Mouse (Mus musculus): ENCODE results near the gene Dnajb12. TPM values are rescaled to one million over a fixed set of nuclear protein-coding genes. Genes with fewer than 3 reads are reported as not detected.
A peak's percentile ranks its signal among the peaks of the same experiment; 100 is the strongest.
"Not testable (repeated sequence)": the region's sequence is repeated elsewhere in the genome, so short reads cannot be mapped to it uniquely, and the experiment has no call there.

Gene Dnajb12
- polyA plus RNA-seq, 1 experiment, result 47.7 TPM

- TF ChIP-seq CTCF (IDR thresholded peaks at IDR 0.05; ENCODE audit: control insufficient read depth, insufficient read depth, insufficient replicate concordance, low read depth, low read length), result no peak
- TF ChIP-seq POLR2A (IDR thresholded peaks at IDR 0.05; ENCODE audit: control insufficient read depth, low read depth, low read length), result no peak; the same call in 1 of the 2 replicates
- Histone ChIP-seq H3K4me1 (ENCODE audit: control insufficient read depth, insufficient read depth, low read length) (peaks cover 5% of the 10 kb centered on the region), H3K4me3 (ENCODE audit: control insufficient read depth, low read depth, low read length) (peak overlapping the region; percentile 47), H3K27me3 (ENCODE audit: control insufficient read depth, insufficient read depth, low read length) (no peaks in the 10 kb centered on the region), H3K27ac (ENCODE audit: control insufficient read depth, insufficient read depth, low read depth, low read length) (no peak overlapping the region; the same call in 1 of the 2 replicates), H3K36me3 (ENCODE audit: control insufficient read depth, insufficient read depth, low read length) (no peaks in the 10 kb centered on the region)
Measured at GRCm38 (mm10) chr10:59861201-59861600, 18.2 kb upstream of the Dnajb12 start.

- Histone ChIP-seq H3K36me3 (ENCODE audit: control insufficient read depth, insufficient read depth, low read length) (no peaks in the 10 kb centered on the region), H3K4me3 (ENCODE audit: control insufficient read depth, low read depth, low read length) (no peak overlapping the region), H3K27ac (ENCODE audit: control insufficient read depth, insufficient read depth, low read depth, low read length) (no peak overlapping the region), H3K4me1 (ENCODE audit: control insufficient read depth, insufficient read depth, low read length) (peaks cover 5% of the 10 kb centered on the region), H3K27me3 (ENCODE audit: control insufficient read depth, insufficient read depth, low read length) (no peaks in the 10 kb centered on the region)
- no peak for TF ChIP-seq CTCF (IDR thresholded peaks at IDR 0.05; ENCODE audit: control insufficient read depth, insufficient read depth, insufficient replicate concordance, low read depth, low read length)
- no peak for TF ChIP-seq POLR2A (IDR thresholded peaks at IDR 0.05; ENCODE audit: control insufficient read depth, low read depth, low read length)
Measured at GRCm38 (mm10) chr10:59862816-59863440, 16.4 kb upstream of the Dnajb12 start.

- TF ChIP-seq CTCF (IDR thresholded peaks at IDR 0.05; ENCODE audit: control insufficient read depth, insufficient read depth, insufficient replicate concordance, low read depth, low read length) (no peak), POLR2A (IDR thresholded peaks at IDR 0.05; ENCODE audit: control insufficient read depth, low read depth, low read length) (no peak)
- no peaks in the 10 kb centered on the region for H3K36me3 ChIP-seq (ENCODE audit: control insufficient read depth, insufficient read depth, low read length)
- no peak overlapping the region for H3K27ac ChIP-seq (ENCODE audit: control insufficient read depth, insufficient read depth, low read depth, low read length)
- peak overlapping the region; percentile 6; the same call in 1 of the 2 replicates for H3K4me3 ChIP-seq (ENCODE audit: control insufficient read depth, low read depth, low read length)
- H3K4me1 ChIP-seq (ENCODE audit: control insufficient read depth, insufficient read depth, low read length), result peaks cover 3% of the 10 kb centered on the region
- H3K27me3 ChIP-seq (ENCODE audit: control insufficient read depth, insufficient read depth, low read length), result no peaks in the 10 kb centered on the region
Measured at GRCm38 (mm10) chr10:59863620-59864019, 15.7 kb upstream of the Dnajb12 start.

GRCm38 (mm10) chr10:59864232-59864875 lies 15.0 kb upstream of the Dnajb12 start:
- H3K4me1 ChIP-seq (ENCODE audit: control insufficient read depth, insufficient read depth, low read length), result peaks cover 3% of the 10 kb centered on the region
- TF ChIP-seq POLR2A (IDR thresholded peaks at IDR 0.05; ENCODE audit: control insufficient read depth, low read depth, low read length) (no peak), CTCF (IDR thresholded peaks at IDR 0.05; ENCODE audit: control insufficient read depth, insufficient read depth, insufficient replicate concordance, low read depth, low read length) (no peak)
- no peak overlapping the region for H3K27ac ChIP-seq (ENCODE audit: control insufficient read depth, insufficient read depth, low read depth, low read length)
- peak overlapping the region; percentile 28 for H3K4me3 ChIP-seq (ENCODE audit: control insufficient read depth, low read depth, low read length)
- H3K36me3 ChIP-seq (ENCODE audit: control insufficient read depth, insufficient read depth, low read length), result no peaks in the 10 kb centered on the region
- H3K27me3 ChIP-seq (ENCODE audit: control insufficient read depth, insufficient read depth, low read length), result no peaks in the 10 kb centered on the region

GRCm38 (mm10) chr10:59864884-59865726 lies 14.3 kb upstream of the Dnajb12 start:
- H3K4me1 ChIP-seq (ENCODE audit: control insufficient read depth, insufficient read depth, low read length), result peaks cover 3% of the 10 kb centered on the region
- H3K4me3 ChIP-seq (ENCODE audit: control insufficient read depth, low read depth, low read length), result peak overlapping the region; percentile 28; the same call in 1 of the 2 replicates
- TF ChIP-seq CTCF (IDR thresholded peaks at IDR 0.05; ENCODE audit: control insufficient read depth, insufficient read depth, insufficient replicate concordance, low read depth, low read length) (peak; percentile 92; the same call in 1 of the 2 replicates), POLR2A (IDR thresholded peaks at IDR 0.05; ENCODE audit: control insufficient read depth, low read depth, low read length) (no peak)
- no peak overlapping the region for H3K27ac ChIP-seq (ENCODE audit: control insufficient read depth, insufficient read depth, low read depth, low read length)
- no peaks in the 10 kb centered on the region for H3K36me3 ChIP-seq (ENCODE audit: control insufficient read depth, insufficient read depth, low read length)
- no peaks in the 10 kb centered on the region for H3K27me3 ChIP-seq (ENCODE audit: control insufficient read depth, insufficient read depth, low read length)

- H3K27me3 ChIP-seq (ENCODE audit: control insufficient read depth, insufficient read depth, low read length), result no peaks in the 10 kb centered on the region
- TF ChIP-seq CTCF (IDR thresholded peaks at IDR 0.05; ENCODE audit: control insufficient read depth, insufficient read depth, insufficient replicate concordance, low read depth, low read length) (no peak), POLR2A (IDR thresholded peaks at IDR 0.05; ENCODE audit: control insufficient read depth, low read depth, low read length) (no peak)
- H3K4me1 ChIP-seq (ENCODE audit: control insufficient read depth, insufficient read depth, low read length), result no peaks in the 10 kb centered on the region; the same call in 1 of the 2 replicates
- no peak overlapping the region for H3K27ac ChIP-seq (ENCODE audit: control insufficient read depth, insufficient read depth, low read depth, low read length)
- H3K4me3 ChIP-seq (ENCODE audit: control insufficient read depth, low read depth, low read length), result no peak overlapping the region
- H3K36me3 ChIP-seq (ENCODE audit: control insufficient read depth, insufficient read depth, low read length), result no peaks in the 10 kb centered on the region
Measured at GRCm38 (mm10) chr10:59868266-59868665, 11.1 kb upstream of the Dnajb12 start.

GRCm38 (mm10) chr10:59870038-59870437 lies 9.3 kb upstream of the Dnajb12 start:
- H3K27me3 ChIP-seq (ENCODE audit: control insufficient read depth, insufficient read depth, low read length), result no peaks in the 10 kb centered on the region
- H3K4me1 ChIP-seq (ENCODE audit: control insufficient read depth, insufficient read depth, low read length), result no peaks in the 10 kb centered on the region; the same call in 1 of the 2 replicates
- H3K27ac ChIP-seq (ENCODE audit: control insufficient read depth, insufficient read depth, low read depth, low read length), result no peak overlapping the region
- no peak overlapping the region for H3K4me3 ChIP-seq (ENCODE audit: control insufficient read depth, low read depth, low read length)
- H3K36me3 ChIP-seq (ENCODE audit: control insufficient read depth, insufficient read depth, low read length), result no peaks in the 10 kb centered on the region
- TF ChIP-seq CTCF (IDR thresholded peaks at IDR 0.05; ENCODE audit: control insufficient read depth, insufficient read depth, insufficient replicate concordance, low read depth, low read length) (no peak), POLR2A (IDR thresholded peaks at IDR 0.05; ENCODE audit: control insufficient read depth, low read depth, low read length) (no peak)

- H3K36me3 ChIP-seq (ENCODE audit: control insufficient read depth, insufficient read depth, low read length); H3K4me1 ChIP-seq (ENCODE audit: control insufficient read depth, insufficient read depth, low read length); H3K27ac ChIP-seq (ENCODE audit: control insufficient read depth, insufficient read depth, low read depth, low read length); H3K4me3 ChIP-seq (ENCODE audit: control insufficient read depth, low read depth, low read length); H3K27me3 ChIP-seq (ENCODE audit: control insufficient read depth, insufficient read depth, low read length): not testable (repeated sequence)
Measured at GRCm38 (mm10) chr10:59872651-59873050, 6.7 kb upstream of the Dnajb12 start.
